Mouse (Mus musculus): Measurements from ENCODE around the gene Pole2. TPM values are rescaled to one million over a fixed set of nuclear protein-coding genes. Genes with fewer than 3 reads are reported as not detected.

The Pole2 gene
- polyA plus RNA-seq, 1 experiment = 1.1 TPM

- H3K27me3 ChIP-seq (ENCODE audit: control insufficient read depth, insufficient read depth, low read length) = no peaks in the 10 kb centered on the region
- 99% methylated on average over 2 of the region's 2 CpGs for WGBS
- no peak for TF ChIP-seq POLR2A (IDR thresholded peaks at IDR 0.05; ENCODE audit: borderline replicate concordance, insufficient read depth, low read length)
- no peak for TF ChIP-seq CTCF (IDR thresholded peaks at IDR 0.05; ENCODE audit: borderline replicate concordance, insufficient read depth, low read depth, low read length)
These were observed 70.9 kb downstream of the Pole2 start for GRCm38 (mm10) chr12:69157107-69157506.

GRCm38 (mm10) chr12:69156436-69156835 lies 71.6 kb downstream of the Pole2 start:
- no peak for DNase-seq
- WGBS = 67% methylated on average over 4 of the region's 4 CpGs
- TF ChIP-seq CTCF (IDR thresholded peaks at IDR 0.05; ENCODE audit: borderline replicate concordance, insufficient read depth, low read depth, low read length) (no peak), POLR2A (IDR thresholded peaks at IDR 0.05; ENCODE audit: borderline replicate concordance, insufficient read depth, low read length) (no peak)
- Histone ChIP-seq H3K4me1 (ENCODE audit: control insufficient read depth, insufficient read depth, low read length) (no peaks in the 10 kb centered on the region), H3K4me3 (replicated peaks; ENCODE audit: insufficient read depth, low read depth, low read length) (no peak overlapping the region), H3K27me3 (ENCODE audit: control insufficient read depth, insufficient read depth, low read length) (no peaks in the 10 kb centered on the region), H3K27ac (ENCODE audit: insufficient read depth, low read length) (no peak overlapping the region)

More at GRCm38 (mm10) chr12:69157107-69157506, 70.9 kb downstream of the Pole2 start:
- H3K4me3 ChIP-seq (replicated peaks; ENCODE audit: insufficient read depth, low read depth, low read length) = no peak overlapping the region
- no peaks in the 10 kb centered on the region for H3K4me1 ChIP-seq (ENCODE audit: control insufficient read depth, insufficient read depth, low read length)
- DNase-seq = no peak
- no peak overlapping the region for H3K27ac ChIP-seq (ENCODE audit: insufficient read depth, low read length)

GRCm38 (mm10) chr12:69155923-69156322 lies 72.1 kb downstream of the Pole2 start:
- Histone ChIP-seq H3K4me3 (replicated peaks; ENCODE audit: insufficient read depth, low read depth, low read length) (no peak overlapping the region), H3K27me3 (ENCODE audit: control insufficient read depth, insufficient read depth, low read length) (no peaks in the 10 kb centered on the region), H3K4me1 (ENCODE audit: control insufficient read depth, insufficient read depth, low read length) (no peaks in the 10 kb centered on the region), H3K27ac (ENCODE audit: insufficient read depth, low read length) (no peak overlapping the region)
- WGBS = 85% methylated on average over 2 of the region's 2 CpGs
- TF ChIP-seq CTCF (IDR thresholded peaks at IDR 0.05; ENCODE audit: borderline replicate concordance, insufficient read depth, low read depth, low read length) = no peak
- DNase-seq = no peak

Other genes starting within 250 kb of the Pole2 start
- gene Rps29, start 69.0 kb downstream of the Pole2 start, polyA plus RNA-seq (2012; rRNA removed) = 1,000 and 1,063 TPM in 2 replicates
- gene Lrr1, start 59.4 kb downstream of the Pole2 start, polyA plus RNA-seq (2012; rRNA removed) = 0.15 TPM in 1 of 2 replicates, not detected in the other
- gene Rpl36al, start 44.1 kb downstream of the Pole2 start, polyA plus RNA-seq (2012; rRNA removed) = 321 and 360 TPM in 2 replicates
- gene Mgat2, start 44.0 kb downstream of the Pole2 start, polyA plus RNA-seq (2012; rRNA removed) = 15.9 and 16.4 TPM in 2 replicates
- gene Gm49383, start 31.1 kb downstream of the Pole2 start, polyA plus RNA-seq (2012; rRNA removed) = 2.0 and 3.2 TPM in 2 replicates
- gene Dnaaf2, start 29.8 kb downstream of the Pole2 start, polyA plus RNA-seq (2012; rRNA removed) = 2.5 and 2.6 TPM in 2 replicates
- gene Gm49384, start 23.9 kb downstream of the Pole2 start, polyA plus RNA-seq (2012; rRNA removed) = 4.4 and 4.5 TPM in 2 replicates
- 10.2 and 11.5 TPM in 2 replicates for gene Klhdc1, start 13.0 kb upstream of the Pole2 start, polyA plus RNA-seq (2012; rRNA removed)
- gene Klhdc2, start 68.5 kb upstream of the Pole2 start, polyA plus RNA-seq (2012; rRNA removed) = 150 and 158 TPM in 2 replicates
- gene Nemf, start 129.0 kb upstream of the Pole2 start, polyA plus RNA-seq (2012; rRNA removed) = 42.6 and 43.8 TPM in 2 replicates
- gene Arf6, start 144.0 kb upstream of the Pole2 start, polyA plus RNA-seq (2012; rRNA removed) = 67.3 and 67.6 TPM in 2 replicates
- 0.33 and 0.61 TPM in 2 replicates for gene Gm9887, start 144.3 kb upstream of the Pole2 start, polyA plus RNA-seq (2012; rRNA removed)